24 mouse cellular contexts compared by ENCODE assay signal in the genomic region with DNA sequence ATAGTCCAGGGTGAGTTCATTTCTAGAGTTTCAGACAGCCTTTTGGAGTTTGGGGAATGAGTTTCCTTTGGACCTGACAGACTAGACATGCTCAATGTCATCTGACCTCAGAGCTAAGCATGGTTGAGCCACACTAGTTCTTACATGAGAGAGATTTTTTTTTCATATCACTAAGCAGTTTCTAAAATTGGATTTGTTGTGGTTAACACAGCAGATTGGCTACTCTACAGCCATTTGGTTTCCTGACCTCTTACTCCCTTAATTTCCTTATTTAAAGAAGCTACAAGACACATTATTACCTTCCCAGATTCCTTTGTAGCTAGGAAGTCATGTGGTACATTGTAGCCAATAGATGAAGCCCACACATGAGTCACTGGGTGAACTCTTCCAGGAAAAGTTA.
"Had no signal": no experiment of that assay in that cellular context is flagged by ENCODE, and none has a peak within 500 bp of the region (broad histone marks: within the 10 kb centered on the region; RNA-seq: fewer than 3 reads in every experiment).

No protein-coding gene starts in this region.

- DNase-seq: cerebellum, adult 8-10 months; cerebellum, adult 9-10 months; cerebellum, adult 9-11 months; cerebellum, postnatal 36 days; embryo, embryonic 11 days; forebrain, postnatal 0 days; gastrocnemius, adult 2 months; gastrocnemius, postnatal 10 days; gastrocnemius, postnatal 14 days; gastrocnemius, postnatal 25 days; gastrocnemius, postnatal 36 days; heart, adult 18-20 months; heart, adult 2 months had no signal

- H3K9ac ChIP-seq: embryonic facial prominence, embryonic 12.5 days; embryonic facial prominence, embryonic 13.5 days; embryonic facial prominence, embryonic 15.5 days; forebrain, embryonic 12.5 days; forebrain, embryonic 13.5 days; forebrain, embryonic 15.5 days; forebrain, postnatal 0 days had no signal

- H3K9me3 ChIP-seq: embryonic facial prominence, embryonic 10.5 days; embryonic facial prominence, embryonic 12.5 days; embryonic facial prominence, embryonic 13.5 days; embryonic facial prominence, embryonic 15.5 days; forebrain, embryonic 10.5 days; forebrain, embryonic 12.5 days; forebrain, embryonic 13.5 days; forebrain, embryonic 15.5 days had no signal

- H3K36me3 ChIP-seq: embryonic facial prominence, embryonic 10.5 days; embryonic facial prominence, embryonic 12.5 days; embryonic facial prominence, embryonic 13.5 days; embryonic facial prominence, embryonic 15.5 days; forebrain, embryonic 10.5 days; forebrain, embryonic 12.5 days; forebrain, embryonic 15.5 days had no signal

- H3K27me3 ChIP-seq: embryonic facial prominence, embryonic 12.5 days; embryonic facial prominence, embryonic 13.5 days; embryonic facial prominence, embryonic 15.5 days; forebrain, embryonic 12.5 days; forebrain, embryonic 13.5 days; forebrain, embryonic 15.5 days had no signal

- H3K4me2 ChIP-seq: embryonic facial prominence, embryonic 12.5 days; embryonic facial prominence, embryonic 13.5 days; embryonic facial prominence, embryonic 15.5 days; forebrain, embryonic 12.5 days; forebrain, embryonic 13.5 days; forebrain, embryonic 15.5 days had no signal

- H3K4me3 ChIP-seq: embryonic facial prominence, embryonic 10.5 days; embryonic facial prominence, embryonic 12.5 days; embryonic facial prominence, embryonic 13.5 days; embryonic facial prominence, embryonic 15.5 days; erythroblast, embryonic 14.5 days; forebrain, embryonic 10.5 days; forebrain, embryonic 12.5 days; forebrain, embryonic 13.5 days; forebrain, embryonic 15.5 days; gastrocnemius, adult 2 months; heart, adult 2 months had no signal

- H3K4me1 ChIP-seq: embryonic facial prominence, embryonic 10.5 days; embryonic facial prominence, embryonic 12.5 days; embryonic facial prominence, embryonic 13.5 days; embryonic facial prominence, embryonic 15.5 days; forebrain, embryonic 10.5 days; forebrain, embryonic 12.5 days; forebrain, embryonic 13.5 days; forebrain, embryonic 15.5 days had no signal

- ATAC-seq: forebrain, embryonic 13.5 days; forebrain, embryonic 14.5 days; forebrain, embryonic 15.5 days; forebrain, embryonic 16.5 days; forebrain, postnatal 0 days had no signal

- H3K27ac ChIP-seq: embryonic facial prominence, embryonic 10.5 days; embryonic facial prominence, embryonic 12.5 days; embryonic facial prominence, embryonic 13.5 days; embryonic facial prominence, embryonic 15.5 days; forebrain, embryonic 10.5 days; forebrain, embryonic 12.5 days; forebrain, embryonic 13.5 days; forebrain, embryonic 15.5 days; gastrocnemius, adult 2 months; heart, adult 2 months had no signal
